Mouse (Mus musculus) spleen, postnatal 36 days (tissue): Measurements from ENCODE around the gene Rbpms2.
A peak's percentile ranks its signal among the peaks of the same experiment; 100 is the strongest.
"Not testable (repeated sequence)": the region's sequence is repeated elsewhere in the genome, so short reads cannot be mapped to it uniquely, and the experiment has no call there.

Source experiments
- DNase-seq, 2 experiments: peaks; one replicate each; pipeline ENCODE4 v3.0.0; 2022; ENCODE audit warnings: low spot score in 2 of 2, mixed read lengths in 1 of 2

Rbpms2 gene

GRCm38 (mm10) chr9:65655540-65655939 is 26.1 kb downstream of the Rbpms2 start:
- DNase-seq = peak; percentile 21 to 22

GRCm38 (mm10) chr9:65657218-65657617 is 27.8 kb downstream of the Rbpms2 start:
- DNase-seq = no peak

GRCm38 (mm10) chr9:65661029-65661428 is 31.6 kb downstream of the Rbpms2 start:
- DNase-seq = no peak

GRCm38 (mm10) chr9:65661493-65661892 is 32.0 kb downstream of the Rbpms2 start:
- no peak for DNase-seq

- peak; percentile 27 to 38 for DNase-seq
These were observed 34.7 kb downstream of the Rbpms2 start for GRCm38 (mm10) chr9:65664163-65664562.

- DNase-seq = peak; percentile 39 to 55
These were observed 36.6 kb downstream of the Rbpms2 start for GRCm38 (mm10) chr9:65666042-65666441.

GRCm38 (mm10) chr9:65667701-65668100 is 38.3 kb downstream of the Rbpms2 start, which contains the start of gene Oaz2:
Gene Oaz2, plus strand, starts transcription at chr9:65668001.
- no peak for DNase-seq

- peak; percentile 15 to 17 for DNase-seq
These were observed 42.0 kb downstream of the Rbpms2 start for GRCm38 (mm10) chr9:65671431-65671931.

GRCm38 (mm10) chr9:65672996-65673395 is 43.5 kb downstream of the Rbpms2 start:
- no peak for DNase-seq

GRCm38 (mm10) chr9:65675461-65676357 is 46.3 kb downstream of the Rbpms2 start:
- no peak for DNase-seq

GRCm38 (mm10) chr9:65676358-65677118 is 47.1 kb downstream of the Rbpms2 start:
- DNase-seq = peak; percentile 94 to 95

- no peak for DNase-seq
These were observed 47.6 kb downstream of the Rbpms2 start for GRCm38 (mm10) chr9:65677119-65677462.

- no peak for DNase-seq
These were observed 49.8 kb downstream of the Rbpms2 start for GRCm38 (mm10) chr9:65679181-65679761.

- no peak for DNase-seq
These were observed 51.6 kb downstream of the Rbpms2 start for GRCm38 (mm10) chr9:65680938-65681633.

- DNase-seq = no peak
These were observed 52.1 kb downstream of the Rbpms2 start for GRCm38 (mm10) chr9:65681634-65681940.

- DNase-seq = no peak
These were observed 52.7 kb downstream of the Rbpms2 start for GRCm38 (mm10) chr9:65682183-65682582.

GRCm38 (mm10) chr9:65682994-65683393 is 53.5 kb downstream of the Rbpms2 start:
- no peak for DNase-seq

- DNase-seq = no peak
These were observed 55.3 kb downstream of the Rbpms2 start for GRCm38 (mm10) chr9:65684704-65685103.

GRCm38 (mm10) chr9:65689869-65690268 is 60.4 kb downstream of the Rbpms2 start:
- not testable (repeated sequence) for DNase-seq

GRCm38 (mm10) chr9:65692466-65692865 is 63.0 kb downstream of the Rbpms2 start:
- no peak for DNase-seq

- DNase-seq = peak; percentile 29 to 41
These were observed 63.6 kb downstream of the Rbpms2 start for GRCm38 (mm10) chr9:65692959-65693603.
